Mouse (Mus musculus): Measurements from ENCODE around the gene Wnk2. TPM values are rescaled to one million over a fixed set of nuclear protein-coding genes. Genes with fewer than 3 reads are reported as not detected.
A peak's percentile ranks its signal among the peaks of the same experiment; 100 is the strongest.

Gene Wnk2
- 2.3 and 2.7 TPM in 2 replicates for polyA plus RNA-seq (2012; rRNA removed)

- H3K27ac ChIP-seq (ENCODE audit: insufficient read depth, low read depth, low read length), result no peak within 1 kb of the TSS
- DNase-seq, result peak; percentile 76
- H3K4me1 ChIP-seq (ENCODE audit: control insufficient read depth, insufficient read depth, low read length), result no peaks in the 10 kb centered on the region
- no peaks in the 10 kb centered on the region for H3K36me3 ChIP-seq (ENCODE audit: control insufficient read depth, insufficient read depth, low read length)
- peaks cover 3% of the 10 kb centered on the region; the same call in 1 of the 2 replicates for H3K27me3 ChIP-seq (replicated peaks; ENCODE audit: control insufficient read depth, insufficient read depth, low read length)
- 1% methylated on average over 42 of the region's 43 CpGs for WGBS
- TF ChIP-seq POLR2A (IDR thresholded peaks at IDR 0.05; ENCODE audit: low read depth, low read length) (no peak), CTCF (conservative IDR thresholded peaks at IDR 0.05; ENCODE audit: insufficient read depth, insufficient read length, low read depth, low read length) (no peak)
- H3K4me3 ChIP-seq (ENCODE audit: insufficient read depth, low read depth, low read length), result peak within 1 kb of the TSS; percentile 65
Observed at GRCm38 (mm10) chr13:49147858-49148226, at the start of gene Wnk2. Wnk2 (minus strand) TSS chr13:49148014.

- Histone ChIP-seq H3K4me1 (ENCODE audit: control insufficient read depth, insufficient read depth, low read length) (peaks cover 14% of the 10 kb centered on the region), H3K27me3 (replicated peaks; ENCODE audit: control insufficient read depth, insufficient read depth, low read length) (no peaks in the 10 kb centered on the region), H3K36me3 (ENCODE audit: control insufficient read depth, insufficient read depth, low read length) (no peaks in the 10 kb centered on the region), H3K4me3 (ENCODE audit: insufficient read depth, low read depth, low read length) (no peak overlapping the region), H3K27ac (ENCODE audit: insufficient read depth, low read depth, low read length) (no peak overlapping the region)
- TF ChIP-seq CTCF (conservative IDR thresholded peaks at IDR 0.05; ENCODE audit: insufficient read depth, insufficient read length, low read depth, low read length) (no peak), POLR2A (IDR thresholded peaks at IDR 0.05; ENCODE audit: low read depth, low read length) (no peak)
- WGBS, result 61% methylated on average over 6 of the region's 6 CpGs
- peak; percentile 32 for DNase-seq
Observed at GRCm38 (mm10) chr13:49196766-49197165, 49.0 kb upstream of the Wnk2 start.

GRCm38 (mm10) chr13:49196211-49196610, 48.4 kb upstream of the Wnk2 start:
- H3K27me3 ChIP-seq (replicated peaks; ENCODE audit: control insufficient read depth, insufficient read depth, low read length), result no peaks in the 10 kb centered on the region
- no peak for TF ChIP-seq CTCF (conservative IDR thresholded peaks at IDR 0.05; ENCODE audit: insufficient read depth, insufficient read length, low read depth, low read length)
- DNase-seq, result no peak
- H3K27ac ChIP-seq (ENCODE audit: insufficient read depth, low read depth, low read length), result no peak overlapping the region
- H3K36me3 ChIP-seq (ENCODE audit: control insufficient read depth, insufficient read depth, low read length), result no peaks in the 10 kb centered on the region
- WGBS, result 80% methylated on average over 5 of the region's 5 CpGs
- H3K4me3 ChIP-seq (ENCODE audit: insufficient read depth, low read depth, low read length), result no peak overlapping the region
- peaks cover 20% of the 10 kb centered on the region for H3K4me1 ChIP-seq (ENCODE audit: control insufficient read depth, insufficient read depth, low read length)

- no peaks in the 10 kb centered on the region for H3K36me3 ChIP-seq (ENCODE audit: control insufficient read depth, insufficient read depth, low read length)
- no peak overlapping the region for H3K4me3 ChIP-seq (ENCODE audit: insufficient read depth, low read depth, low read length)
- 61% methylated on average over 7 of the region's 7 CpGs for WGBS
- no peaks in the 10 kb centered on the region for H3K27me3 ChIP-seq (replicated peaks; ENCODE audit: control insufficient read depth, insufficient read depth, low read length)
- H3K4me1 ChIP-seq (ENCODE audit: control insufficient read depth, insufficient read depth, low read length), result peaks cover 23% of the 10 kb centered on the region
- DNase-seq, result peak; percentile 33
- TF ChIP-seq POLR2A (IDR thresholded peaks at IDR 0.05; ENCODE audit: low read depth, low read length) (no peak), CTCF (conservative IDR thresholded peaks at IDR 0.05; ENCODE audit: insufficient read depth, insufficient read length, low read depth, low read length) (no peak)
- no peak overlapping the region for H3K27ac ChIP-seq (ENCODE audit: insufficient read depth, low read depth, low read length)
Observed at GRCm38 (mm10) chr13:49195651-49196050, 47.8 kb upstream of the Wnk2 start.

GRCm38 (mm10) chr13:49194811-49195210, 47.0 kb upstream of the Wnk2 start:
- DNase-seq, result no peak
- Histone ChIP-seq H3K27me3 (replicated peaks; ENCODE audit: control insufficient read depth, insufficient read depth, low read length) (no peaks in the 10 kb centered on the region), H3K4me3 (ENCODE audit: insufficient read depth, low read depth, low read length) (no peak overlapping the region), H3K27ac (ENCODE audit: insufficient read depth, low read depth, low read length) (no peak overlapping the region), H3K4me1 (ENCODE audit: control insufficient read depth, insufficient read depth, low read length) (peaks cover 30% of the 10 kb centered on the region), H3K36me3 (ENCODE audit: control insufficient read depth, insufficient read depth, low read length) (no peaks in the 10 kb centered on the region)
- WGBS, result 85% methylated on average over 13 of the region's 13 CpGs
- TF ChIP-seq POLR2A (IDR thresholded peaks at IDR 0.05; ENCODE audit: low read depth, low read length) (no peak), CTCF (conservative IDR thresholded peaks at IDR 0.05; ENCODE audit: insufficient read depth, insufficient read length, low read depth, low read length) (no peak)

- H3K27me3 ChIP-seq (replicated peaks; ENCODE audit: control insufficient read depth, insufficient read depth, low read length), result no peaks in the 10 kb centered on the region
- H3K27ac ChIP-seq (ENCODE audit: insufficient read depth, low read depth, low read length), result no peak overlapping the region
- H3K36me3 ChIP-seq (ENCODE audit: control insufficient read depth, insufficient read depth, low read length), result no peaks in the 10 kb centered on the region
- peaks cover 39% of the 10 kb centered on the region for H3K4me1 ChIP-seq (ENCODE audit: control insufficient read depth, insufficient read depth, low read length)
- H3K4me3 ChIP-seq (ENCODE audit: insufficient read depth, low read depth, low read length), result no peak overlapping the region
- DNase-seq, result no peak
- TF ChIP-seq CTCF (conservative IDR thresholded peaks at IDR 0.05; ENCODE audit: insufficient read depth, insufficient read length, low read depth, low read length) (no peak), POLR2A (IDR thresholded peaks at IDR 0.05; ENCODE audit: low read depth, low read length) (no peak)
- WGBS, result 96% methylated on average over 17 of the region's 17 CpGs
Observed at GRCm38 (mm10) chr13:49193650-49194049, 45.8 kb upstream of the Wnk2 start.

GRCm38 (mm10) chr13:49192156-49192855, 44.5 kb upstream of the Wnk2 start:
- no peaks in the 10 kb centered on the region for H3K27me3 ChIP-seq (replicated peaks; ENCODE audit: control insufficient read depth, insufficient read depth, low read length)
- H3K4me1 ChIP-seq (ENCODE audit: control insufficient read depth, insufficient read depth, low read length), result peaks cover 39% of the 10 kb centered on the region
- no peaks in the 10 kb centered on the region for H3K36me3 ChIP-seq (ENCODE audit: control insufficient read depth, insufficient read depth, low read length)
- DNase-seq, result peak; percentile 52
- TF ChIP-seq POLR2A (IDR thresholded peaks at IDR 0.05; ENCODE audit: low read depth, low read length) (no peak), CTCF (conservative IDR thresholded peaks at IDR 0.05; ENCODE audit: insufficient read depth, insufficient read length, low read depth, low read length) (no peak)
- H3K4me3 ChIP-seq (ENCODE audit: insufficient read depth, low read depth, low read length), result no peak overlapping the region
- 31% methylated on average over 16 of the region's 16 CpGs for WGBS
- peak overlapping the region; percentile 88 for H3K27ac ChIP-seq (ENCODE audit: insufficient read depth, low read depth, low read length)
